Mouse (Mus musculus) layer of hippocampus, adult 18-20 months (tissue): ENCODE measurements around the gene Dse. TPM values are rescaled to one million over a fixed set of nuclear protein-coding genes. Genes with fewer than 3 reads are reported as not detected.

Experiments
- DNase-seq, 2 experiments: peaks; one replicate each; pipeline ENCODE4 v3.0.0; 2022; ENCODE audit warnings: low spot score in 2 of 2
- total RNA-seq, 2 experiments: library from RNA; stranded (reverse); gene quantifications; 2 replicates each; pipeline ENCODE4 v1.2.3; 2021

The Dse gene
- total RNA-seq, 2 experiments from 2014 or later: 4.9 to 5.6 TPM

GRCm38 (mm10) chr10:34138027-34138426, 69.5 kb downstream of the Dse start:
- DNase-seq: peak in 1 of 2 experiments; percentile 15

- no peak for DNase-seq
Observed at GRCm38 (mm10) chr10:34136432-34136831, 71.1 kb downstream of the Dse start.

- DNase-seq: no peak
Observed at GRCm38 (mm10) chr10:34131356-34131755, 76.2 kb downstream of the Dse start.

- no peak for DNase-seq
Observed at GRCm38 (mm10) chr10:34128391-34128790, 79.1 kb downstream of the Dse start.

GRCm38 (mm10) chr10:34127392-34128378, 79.8 kb downstream of the Dse start, which contains the start of gene Calhm6:
Gene Calhm6, minus strand, starts transcription at chr10:34127984.
- peak; percentile 30 to 48 for DNase-seq

- DNase-seq: no peak
Observed at GRCm38 (mm10) chr10:34118421-34118820, 89.1 kb downstream of the Dse start.

GRCm38 (mm10) chr10:34117770-34118169, 89.7 kb downstream of the Dse start:
- DNase-seq: no peak

GRCm38 (mm10) chr10:34117131-34117530, 90.4 kb downstream of the Dse start:
- no peak for DNase-seq

- no peak for DNase-seq
Observed at GRCm38 (mm10) chr10:34111964-34112738, 95.4 kb downstream of the Dse start.

GRCm38 (mm10) chr10:34110863-34111465, 96.6 kb downstream of the Dse start:
- DNase-seq: no peak

Other genes starting within 250 kb of the Dse start
- gene Rwdd1, start 188.1 kb downstream of the Dse start, total RNA-seq: 100 to 1,000 TPM; 101 to 103 TPM
- gene Trappc3l, start 170.1 kb downstream of the Dse start, total RNA-seq: under 1 TPM in 1 of 2 experiments, not detected in 1; 0.64 TPM
- gene Calhm4, start 163.4 kb downstream of the Dse start, total RNA-seq: not detected
- 1 to 10 TPM; 4.0 to 4.1 TPM for gene Calhm5, start 111.2 kb downstream of the Dse start, total RNA-seq
- gene Calhm6, start 79.7 kb downstream of the Dse start, total RNA-seq: not detected
- 100 to 1,000 TPM; 177 to 179 TPM for gene Tspyl1, start 74.5 kb upstream of the Dse start, total RNA-seq
- gene Tspyl4, start 89.7 kb upstream of the Dse start, total RNA-seq: 100 to 1,000 TPM; 378 TPM
- under 1 TPM in 1 of 2 experiments, not detected in 1; 0.10 TPM for gene Col10a1, start 182.3 kb upstream of the Dse start, total RNA-seq
- 1 to 10 TPM; 2.8 to 3.7 TPM for gene Nt5dc1, start 210.8 kb upstream of the Dse start, total RNA-seq